Mouse (Mus musculus): ENCODE data around the gene Gm4064. TPM values are rescaled to one million over a fixed set of nuclear protein-coding genes. Genes with fewer than 3 reads are reported as not detected.
"Not testable (repeated sequence)": the region's sequence is repeated elsewhere in the genome, so short reads cannot be mapped to it uniquely, and the experiment has no call there.

Gene Gm4064
- not detected in 2 replicates for polyA plus RNA-seq (2015; fragmentation: Nextera tagmentation; extraction: Ambion mirVana)

DNA sequence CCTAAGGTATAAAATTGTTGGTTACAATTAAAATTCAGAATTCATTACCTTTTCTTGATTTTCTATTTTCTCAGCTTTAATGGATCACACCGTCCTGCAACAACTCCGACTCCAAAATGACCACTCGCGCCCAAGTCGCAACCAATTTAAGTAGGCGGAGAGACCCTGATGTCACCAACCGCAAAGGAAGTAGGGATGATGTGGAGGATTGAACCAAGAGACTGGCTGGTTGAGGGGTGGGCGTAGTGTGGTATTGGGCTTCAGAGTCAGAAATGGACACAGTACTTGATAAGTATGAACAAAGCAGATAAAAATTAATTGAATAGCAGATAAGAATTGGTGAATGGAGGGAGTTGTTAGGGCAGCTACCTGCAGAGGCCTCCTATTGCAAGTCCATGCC is at the start of gene Gm4064:
Gm4064 (minus strand) TSS at position 101 of the 400 bp plus-strand sequence.
- not testable (repeated sequence) for H3K36me3 ChIP-seq; H3K4me1 ChIP-seq; H3K27me3 ChIP-seq (replicated peaks); ATAC-seq (ENCODE audit: low FRiP score); H3K4me3 ChIP-seq (replicated peaks); H3K9ac ChIP-seq (replicated peaks); H3K27ac ChIP-seq (replicated peaks); H3K4me2 ChIP-seq; H3K9me3 ChIP-seq (replicated peaks)
- no CpG with 5 or more reads among the region's 8 CpGs for WGBS

DNA sequence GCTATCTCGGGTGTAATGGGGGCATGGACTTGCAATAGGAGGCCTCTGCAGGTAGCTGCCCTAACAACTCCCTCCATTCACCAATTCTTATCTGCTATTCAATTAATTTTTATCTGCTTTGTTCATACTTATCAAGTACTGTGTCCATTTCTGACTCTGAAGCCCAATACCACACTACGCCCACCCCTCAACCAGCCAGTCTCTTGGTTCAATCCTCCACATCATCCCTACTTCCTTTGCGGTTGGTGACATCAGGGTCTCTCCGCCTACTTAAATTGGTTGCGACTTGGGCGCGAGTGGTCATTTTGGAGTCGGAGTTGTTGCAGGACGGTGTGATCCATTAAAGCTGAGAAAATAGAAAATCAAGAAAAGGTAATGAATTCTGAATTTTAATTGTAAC is 34.4 kb upstream of the Gm4064 start, which contains the start of the genes Rbmy and Gm10256:
Rbmy (plus strand) TSS at position 301 of the 400 bp plus-strand sequence.
Gm10256 (plus strand) TSS at position 320 of the 400 bp plus-strand sequence.
- not testable (repeated sequence) for H3K9ac ChIP-seq (replicated peaks); H3K4me1 ChIP-seq; H3K27me3 ChIP-seq (replicated peaks); ATAC-seq (ENCODE audit: low FRiP score); H3K27ac ChIP-seq (replicated peaks); H3K9me3 ChIP-seq (replicated peaks); H3K4me3 ChIP-seq (replicated peaks); H3K36me3 ChIP-seq; H3K4me2 ChIP-seq
- WGBS: no CpG with 5 or more reads among the region's 9 CpGs

Other genes with a start within 250 kb of the Gm4064 start
- not detected in 2 replicates for gene H2al2c, start 197.1 kb downstream of the Gm4064 start, polyA plus RNA-seq (2015; fragmentation: Nextera tagmentation; extraction: Ambion mirVana)
- not detected in 2 replicates for gene Sry, start 132.5 kb downstream of the Gm4064 start, polyA plus RNA-seq (2015; fragmentation: Nextera tagmentation; extraction: Ambion mirVana)
- not detected in 2 replicates for gene H2al2b, start 75.5 kb downstream of the Gm4064 start, polyA plus RNA-seq (2015; fragmentation: Nextera tagmentation; extraction: Ambion mirVana)
- gene Rbmy, start 34.5 kb upstream of the Gm4064 start, polyA plus RNA-seq (2015; fragmentation: Nextera tagmentation; extraction: Ambion mirVana): not detected in 2 replicates
- gene Gm10256, start 34.5 kb upstream of the Gm4064 start, polyA plus RNA-seq (2015; fragmentation: Nextera tagmentation; extraction: Ambion mirVana): not detected in 2 replicates
- 0.15 and 0.28 TPM in 2 replicates for gene Gm10352, start 104.8 kb upstream of the Gm4064 start, polyA plus RNA-seq (2015; fragmentation: Nextera tagmentation; extraction: Ambion mirVana)
- gene Gm29289, start 136.4 kb upstream of the Gm4064 start, polyA plus RNA-seq (2015; fragmentation: Nextera tagmentation; extraction: Ambion mirVana): not detected in 2 replicates